Mouse (Mus musculus) megakaryocyte, embryonic 14.5 days (primary cell): ENCODE data around the gene Ppil6.

ENCODE experiments used
- FLI1 ChIP-seq: IDR thresholded peaks from 2 replicates; pipeline ENCODE4 v1.6.1; 2012; ENCODE audit warnings: low read length, inconsistent platforms, mixed read lengths
- GATA1 ChIP-seq: IDR thresholded peaks from 3 replicates; pipeline ENCODE4 v1.6.1; 2012; ENCODE audit warnings: mixed read lengths, low read length, inconsistent platforms, borderline replicate concordance

GRCm38 (mm10) chr10:41552847-41553589 lies 62.8 kb downstream of the Ppil6 start:
- TF ChIP-seq GATA1 (no peak), FLI1 (no peak)
